Mouse (Mus musculus) embryonic facial prominence, embryonic 14.5 days (tissue): ENCODE results near the gene Bbs2. TPM values are rescaled to one million over a fixed set of nuclear protein-coding genes. Genes with fewer than 3 reads are reported as not detected.
"Not testable (repeated sequence)": the region's sequence is repeated elsewhere in the genome, so short reads cannot be mapped to it uniquely, and the experiment has no call there.

Experiments
- ATAC-seq: fragments of 200-750 bp; cut with Nextera tagmentation; 2 replicates; pipeline ENCODE4 v1.8.0; 2017; ENCODE audit warnings: low read depth, moderate number of reproducible peaks, moderate TSS enrichment
- DNase-seq: peaks from one replicate; pipeline ENCODE4 v3.0.0-alpha.2; 2015; ENCODE audit warnings: low spot score
- H3K27ac ChIP-seq: fragments of 300-500 bp; sonication (generic); replicated peaks from 2 replicates; pipeline ENCODE4 v1.5.1; 2014; ENCODE audit warnings: low read depth, mild to moderate bottlenecking, low read length, moderate library complexity
- H3K27me3 ChIP-seq: fragments of 300-500 bp; sonication (generic); replicated peaks from 2 replicates; pipeline ENCODE4 v1.6.1; 2014; ENCODE audit warnings: low read length; ENCODE audit not compliant: control insufficient read depth, insufficient read depth
- H3K36me3 ChIP-seq: fragments of 300-500 bp; sonication (generic); 2 replicates; pipeline ENCODE4 v1.6.1; 2014; ENCODE audit warnings: low read length, mixed read lengths; ENCODE audit not compliant: control insufficient read depth, insufficient read depth
- H3K4me1 ChIP-seq: fragments of 300-500 bp; sonication (generic); 2 replicates; pipeline ENCODE4 v1.6.1; 2014; ENCODE audit warnings: antibody characterized with exemption, low read length; ENCODE audit not compliant: control insufficient read depth, insufficient read depth
- H3K4me2 ChIP-seq: fragments of 300-500 bp; sonication (generic); 2 replicates; pipeline ENCODE4 v1.6.1; 2014; ENCODE audit warnings: low read depth, mild to moderate bottlenecking, low read length, moderate library complexity, mixed read lengths
- H3K4me3 ChIP-seq: fragments of 300-500 bp; sonication (generic); 2 replicates; pipeline ENCODE4 v1.5.1; 2014; ENCODE audit warnings: low read depth, mild to moderate bottlenecking, low read length
- H3K9ac ChIP-seq: fragments of 300-500 bp; sonication (generic); 2 replicates; pipeline ENCODE4 v1.6.1; 2014; ENCODE audit warnings: low read depth, mild to moderate bottlenecking, low read length, moderate library complexity, mixed read lengths
- H3K9me3 ChIP-seq: fragments of 300-500 bp; sonication (generic); 2 replicates; pipeline ENCODE4 v1.6.1; 2016; ENCODE audit warnings: low read length; ENCODE audit not compliant: control insufficient read depth
- WGBS: fragments of 180-500 bp; shearing (Covaris S2); extraction: QIAGEN DNeasy Blood & Tissue Kit; methylation state at CpG from one replicate; pipeline ENCODE4 v1.1.7; 2014; 5-methylcytosine and 5-hydroxymethylcytosine counted together
- polyA plus RNA-seq: library from polyadenylated mRNA; unstranded; fragments of >200 nt; fragmentation: Nextera tagmentation; extraction: Ambion mirVana; gene quantifications from 2 replicates; pipeline ENCODE4 v1.2.1, GENCODE M21; 2014

Bbs2 gene
- polyA plus RNA-seq, 1 experiment from 2014 or later: 13.9 TPM

DNA sequence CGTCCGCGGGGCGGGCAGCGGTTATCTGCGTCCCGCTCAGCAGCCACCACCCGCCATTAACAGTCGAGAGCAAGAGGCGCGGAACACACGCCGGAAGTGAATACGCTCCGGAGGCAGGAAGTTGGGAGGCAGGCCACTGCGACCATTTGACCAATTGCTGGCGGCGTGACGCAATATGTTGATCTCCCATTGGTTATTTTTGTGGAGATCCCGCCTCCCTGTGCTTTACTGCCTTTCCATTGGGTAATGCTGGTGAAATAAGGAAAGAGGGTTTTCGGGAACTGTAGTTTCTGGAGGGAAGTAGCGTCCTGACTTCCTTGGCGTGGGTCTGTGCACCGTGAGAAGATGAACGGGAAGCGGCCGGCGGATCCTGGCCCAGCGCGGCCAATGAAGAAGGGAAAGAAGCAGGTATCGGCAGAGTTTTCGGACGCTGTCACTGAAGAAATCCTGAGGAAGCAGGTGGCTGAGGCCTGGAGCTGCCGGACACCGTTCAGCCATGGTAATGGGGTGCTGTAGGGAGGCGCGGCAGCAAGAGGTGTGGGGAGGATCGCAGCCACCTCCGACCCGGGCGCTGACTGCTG, 61.7 kb downstream of the Bbs2 start, which contains the start of the genes Nudt21 and Ogfod1:
Nudt21 (minus strand) TSS at position 88 of the 581 bp plus-strand sequence.
Ogfod1 (plus strand) TSS at position 255 of the 581 bp plus-strand sequence.
- under 1% methylated on average over 36 of the region's 41 CpGs for WGBS

DNA sequence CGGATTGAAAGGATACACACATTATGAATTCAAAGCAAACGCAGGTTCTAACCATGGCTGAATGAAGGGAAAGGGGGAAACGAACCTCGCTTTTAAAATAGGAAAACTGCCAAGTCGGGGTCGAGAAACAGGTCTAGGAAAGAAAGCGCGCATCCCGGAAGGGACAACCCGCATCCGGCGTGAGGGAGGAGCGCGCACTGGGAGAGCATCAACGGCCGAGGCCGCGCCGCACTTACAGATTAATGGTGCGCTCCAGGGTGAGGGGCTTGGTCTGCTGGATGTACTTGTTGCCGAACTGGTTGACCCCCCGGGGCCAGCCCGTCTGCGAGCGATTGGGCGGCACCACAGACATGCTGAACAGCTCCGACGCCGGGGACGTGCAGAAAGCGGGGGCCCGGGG, 62.2 kb downstream of the Bbs2 start:
- peak; percentile 91 for ATAC-seq

More for the DNA sequence above, 61.7 kb downstream of the Bbs2 start, which contains the start of the genes Nudt21 and Ogfod1:
- ATAC-seq: peak; percentile 99
- no peaks in the 10 kb centered on the region for H3K9me3 ChIP-seq
- H3K4me2 ChIP-seq: peak within 1 kb of the TSS; percentile 88
- peak within 1 kb of the TSS; percentile 77 for H3K4me3 ChIP-seq
- H3K9ac ChIP-seq: peak within 1 kb of the TSS; percentile 72
- H3K27me3 ChIP-seq: no peaks in the 10 kb centered on the region
- H3K36me3 ChIP-seq: 0 out of 2 replicates have a peak, but pooled peaks cover 13% of the 10 kb centered on the region
- peak within 1 kb of the TSS; percentile 72 for H3K27ac ChIP-seq
- peaks cover 18% of the 10 kb centered on the region for H3K4me1 ChIP-seq
- DNase-seq: peak; percentile 99

DNA sequence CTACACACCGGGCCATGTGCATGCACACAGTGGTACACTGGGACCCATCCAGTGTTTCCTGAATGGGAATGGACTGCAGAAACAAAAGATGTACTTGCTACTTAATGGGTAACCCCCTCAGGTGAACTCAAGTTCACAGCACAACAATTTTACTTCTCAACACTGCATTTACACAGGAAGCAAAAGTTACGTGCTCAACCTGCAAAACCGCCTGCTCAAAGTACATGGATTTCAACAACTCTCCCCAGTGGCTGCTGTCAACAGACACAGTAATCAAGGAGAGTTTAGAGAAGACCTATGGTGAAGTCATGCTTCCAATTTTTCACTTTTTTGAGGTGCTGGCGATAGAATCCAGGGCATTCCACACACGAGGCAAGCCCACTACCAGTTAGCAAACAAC, 63.5 kb downstream of the Bbs2 start:
- Histone ChIP-seq H3K27me3 (no peaks in the 10 kb centered on the region), H3K9ac (peak overlapping the region; percentile 15; the same call in 1 of the 2 replicates), H3K9me3 (no peaks in the 10 kb centered on the region), H3K4me1 (peaks cover 18% of the 10 kb centered on the region), H3K36me3 (peaks cover 29% of the 10 kb centered on the region), H3K27ac (no peak overlapping the region), H3K4me3 (peak overlapping the region; percentile 77), H3K4me2 (peak overlapping the region; percentile 87)
- 40% methylated on average over 5 of the region's 5 CpGs for WGBS
- no peak for DNase-seq
- no peak for ATAC-seq

More for the DNA sequence above, 62.2 kb downstream of the Bbs2 start:
- not testable (repeated sequence) for H3K9me3 ChIP-seq, H3K27me3 ChIP-seq
- peaks cover 18% of the 10 kb centered on the region for H3K4me1 ChIP-seq
- H3K27ac ChIP-seq: peak overlapping the region; percentile 72
- H3K36me3 ChIP-seq: peaks cover 16% of the 10 kb centered on the region; the same call in 1 of the 2 replicates
- peak; percentile 88 for DNase-seq
- peak overlapping the region; percentile 77 for H3K4me3 ChIP-seq
- peak overlapping the region; percentile 87 for H3K4me2 ChIP-seq
- under 1% methylated on average over 20 of the region's 32 CpGs for WGBS
- H3K9ac ChIP-seq: peak overlapping the region; percentile 70

DNA sequence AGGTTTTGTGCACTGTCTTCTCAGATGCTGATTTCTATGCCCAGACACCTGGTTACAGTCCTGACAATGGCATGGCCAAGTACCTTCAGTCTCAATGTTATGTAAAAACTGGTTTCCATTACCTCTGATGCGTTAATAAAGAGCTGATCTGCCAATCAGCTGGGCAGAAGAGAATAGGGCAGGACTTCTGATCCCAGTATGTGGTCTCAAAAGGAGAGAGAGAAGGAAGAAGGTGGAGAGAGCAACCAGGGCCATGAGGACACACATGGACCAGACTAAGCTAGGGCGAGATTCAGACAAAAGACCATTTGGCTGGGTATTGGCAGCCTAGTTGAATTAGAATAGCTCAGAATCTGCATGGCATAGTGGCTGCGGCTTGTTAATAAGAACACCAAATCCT, 65.1 kb downstream of the Bbs2 start:
- no peaks in the 10 kb centered on the region for H3K27me3 ChIP-seq
- H3K9ac ChIP-seq: no peak overlapping the region
- no peak overlapping the region for H3K4me3 ChIP-seq
- peaks cover 18% of the 10 kb centered on the region for H3K4me1 ChIP-seq
- H3K36me3 ChIP-seq: peaks cover 32% of the 10 kb centered on the region
- no peaks in the 10 kb centered on the region for H3K9me3 ChIP-seq
- no peak overlapping the region for H3K27ac ChIP-seq
- no peak overlapping the region for H3K4me2 ChIP-seq
- DNase-seq (no peak), ATAC-seq (no peak)
- WGBS: 73% methylated on average over 3 of the region's 3 CpGs

DNA sequence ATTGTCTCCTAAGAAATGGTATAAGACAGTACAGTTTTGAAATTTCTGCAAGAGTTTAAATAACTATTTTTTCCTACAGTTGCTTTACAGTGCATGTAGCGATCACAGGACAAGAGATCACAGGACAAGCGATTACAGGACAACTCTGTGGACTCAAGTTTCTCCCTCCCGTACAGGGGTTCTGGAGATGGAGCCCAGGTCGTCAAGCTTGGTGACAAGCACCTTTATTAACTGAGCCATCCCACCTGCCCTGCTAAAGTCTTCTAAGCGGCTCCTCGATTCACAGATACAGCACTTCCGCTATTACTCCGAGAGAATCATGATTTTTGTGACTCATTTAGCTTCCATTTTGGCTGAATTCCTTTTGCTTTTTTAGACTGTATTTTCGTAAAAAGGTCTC, 69.0 kb downstream of the Bbs2 start:
- no peak overlapping the region for H3K27ac ChIP-seq

DNA sequence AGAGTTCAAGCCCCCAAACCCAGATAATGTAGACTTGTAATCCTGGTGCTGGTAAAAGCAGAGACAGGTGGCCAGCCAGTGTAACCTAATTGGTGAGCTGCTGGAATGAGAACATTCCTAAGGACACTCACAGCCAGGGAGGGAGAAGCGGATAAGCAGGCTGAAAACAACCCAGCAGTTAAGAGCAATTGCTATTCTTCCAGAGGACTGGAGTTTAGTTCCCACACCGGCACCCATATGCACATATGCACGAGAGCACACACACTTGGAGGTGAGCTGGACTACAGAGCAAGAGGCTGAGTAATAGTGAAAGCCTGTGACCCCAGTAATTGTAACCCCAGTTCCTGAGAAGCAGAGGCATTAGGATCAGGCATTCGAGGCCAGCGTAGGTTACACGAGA, 74.8 kb downstream of the Bbs2 start:
- no peaks in the 10 kb centered on the region for H3K9me3 ChIP-seq
- H3K27me3 ChIP-seq: no peaks in the 10 kb centered on the region
- 95% methylated on average over 6 of the region's 6 CpGs for WGBS
- no peak overlapping the region for H3K4me3 ChIP-seq
- ATAC-seq: no peak
- no peak overlapping the region for H3K9ac ChIP-seq
- H3K27ac ChIP-seq: no peak overlapping the region
- peaks cover 83% of the 10 kb centered on the region for H3K36me3 ChIP-seq
- no peak for DNase-seq
- no peaks in the 10 kb centered on the region for H3K4me1 ChIP-seq
- H3K4me2 ChIP-seq: no peak overlapping the region

More for the DNA sequence above, 69.0 kb downstream of the Bbs2 start:
- DNase-seq: no peak
- H3K4me1 ChIP-seq: no peaks in the 10 kb centered on the region
- H3K27me3 ChIP-seq: no peaks in the 10 kb centered on the region
- peaks cover 66% of the 10 kb centered on the region for H3K36me3 ChIP-seq
- WGBS: 97% methylated on average over 9 of the region's 9 CpGs
- H3K9me3 ChIP-seq: no peaks in the 10 kb centered on the region
- H3K4me2 ChIP-seq: no peak overlapping the region
- no peak overlapping the region for H3K9ac ChIP-seq
- ATAC-seq: no peak
- H3K4me3 ChIP-seq: no peak overlapping the region

Other genes with a start within 250 kb of the Bbs2 start
- 53.8 and 57.7 TPM in 2 replicates for gene Amfr, start 86.1 kb downstream of the Bbs2 start, polyA plus RNA-seq
- gene Nudt21, start 61.9 kb downstream of the Bbs2 start, polyA plus RNA-seq: 107 and 113 TPM in 2 replicates
- gene Ogfod1, start 61.7 kb downstream of the Bbs2 start, polyA plus RNA-seq: 13.0 and 16.0 TPM in 2 replicates
- 1.4 TPM in 1 of 2 replicates, not detected in the other for gene Mt4, start 38.3 kb upstream of the Bbs2 start, polyA plus RNA-seq
- gene Mt3, start 53.7 kb upstream of the Bbs2 start, polyA plus RNA-seq: 10.8 and 14.1 TPM in 2 replicates
- 57.5 and 60.3 TPM in 2 replicates for gene Mt2, start 73.7 kb upstream of the Bbs2 start, polyA plus RNA-seq
- 167 and 193 TPM in 2 replicates for gene Mt1, start 80.2 kb upstream of the Bbs2 start, polyA plus RNA-seq
- 60.9 and 77.0 TPM in 2 replicates for gene Nup93, start 115.6 kb upstream of the Bbs2 start, polyA plus RNA-seq
- gene Slc12a3, start 230.3 kb upstream of the Bbs2 start, polyA plus RNA-seq: 0.29 TPM in 1 of 2 replicates, not detected in the other